Mouse (Mus musculus) frontal cortex, postnatal 36 days (tissue): ENCODE results near the gene Atp1a4.

Experiments
- DNase-seq, 2 experiments: peaks; one replicate each; pipeline ENCODE4 v3.0.0; 2022; ENCODE audit warnings: low spot score in 2 of 2

Atp1a4 gene

GRCm38 (mm10) chr1:172197851-172198250 is 60.4 kb downstream of the Atp1a4 start:
- no peak for DNase-seq

GRCm38 (mm10) chr1:172197146-172197545 is 61.1 kb downstream of the Atp1a4 start:
- DNase-seq = no peak

GRCm38 (mm10) chr1:172194435-172194834 is 63.8 kb downstream of the Atp1a4 start:
- DNase-seq = no peak

DNA sequence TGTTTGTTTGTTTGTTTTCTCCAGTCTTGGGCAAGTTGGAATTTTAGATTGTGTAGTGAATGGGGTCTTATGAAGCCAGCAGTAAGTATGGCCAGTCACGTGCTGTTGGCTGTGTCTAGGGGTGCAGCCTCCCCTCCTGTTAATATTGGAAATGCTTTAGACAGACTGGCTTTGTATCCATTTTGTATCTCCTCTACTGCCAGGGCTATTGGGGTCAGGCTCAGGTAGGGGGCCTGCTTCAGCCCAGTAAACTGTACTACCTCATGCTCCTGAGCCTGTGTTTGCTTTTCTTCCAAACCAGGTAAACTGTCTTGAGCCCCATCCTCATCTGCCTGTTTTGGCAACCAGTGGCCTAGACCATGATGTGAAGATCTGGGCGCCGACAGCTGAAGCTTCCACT is 66.0 kb downstream of the Atp1a4 start:
- no peak for DNase-seq

- DNase-seq = no peak
Measured at GRCm38 (mm10) chr1:172191578-172191977, 66.6 kb downstream of the Atp1a4 start.

DNA sequence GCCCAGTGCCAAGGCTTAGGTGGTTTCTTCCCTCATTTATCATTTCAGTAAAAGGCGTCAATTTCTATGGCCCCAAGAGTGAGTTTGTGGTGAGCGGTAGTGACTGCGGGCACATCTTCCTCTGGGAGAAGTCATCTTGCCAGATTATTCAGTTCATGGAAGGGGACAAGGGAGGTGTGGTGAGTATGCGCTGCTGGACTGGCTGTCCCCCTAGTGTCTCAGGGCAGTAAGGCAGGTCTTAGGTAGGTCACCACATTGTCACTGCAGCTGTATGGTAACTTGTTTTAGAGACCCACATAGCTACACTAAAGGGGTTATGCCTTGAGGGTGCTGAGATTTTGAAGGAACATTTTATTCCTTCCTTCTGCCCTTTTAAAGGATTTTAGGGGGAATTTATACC is 69.3 kb downstream of the Atp1a4 start:
- DNase-seq = no peak

DNA sequence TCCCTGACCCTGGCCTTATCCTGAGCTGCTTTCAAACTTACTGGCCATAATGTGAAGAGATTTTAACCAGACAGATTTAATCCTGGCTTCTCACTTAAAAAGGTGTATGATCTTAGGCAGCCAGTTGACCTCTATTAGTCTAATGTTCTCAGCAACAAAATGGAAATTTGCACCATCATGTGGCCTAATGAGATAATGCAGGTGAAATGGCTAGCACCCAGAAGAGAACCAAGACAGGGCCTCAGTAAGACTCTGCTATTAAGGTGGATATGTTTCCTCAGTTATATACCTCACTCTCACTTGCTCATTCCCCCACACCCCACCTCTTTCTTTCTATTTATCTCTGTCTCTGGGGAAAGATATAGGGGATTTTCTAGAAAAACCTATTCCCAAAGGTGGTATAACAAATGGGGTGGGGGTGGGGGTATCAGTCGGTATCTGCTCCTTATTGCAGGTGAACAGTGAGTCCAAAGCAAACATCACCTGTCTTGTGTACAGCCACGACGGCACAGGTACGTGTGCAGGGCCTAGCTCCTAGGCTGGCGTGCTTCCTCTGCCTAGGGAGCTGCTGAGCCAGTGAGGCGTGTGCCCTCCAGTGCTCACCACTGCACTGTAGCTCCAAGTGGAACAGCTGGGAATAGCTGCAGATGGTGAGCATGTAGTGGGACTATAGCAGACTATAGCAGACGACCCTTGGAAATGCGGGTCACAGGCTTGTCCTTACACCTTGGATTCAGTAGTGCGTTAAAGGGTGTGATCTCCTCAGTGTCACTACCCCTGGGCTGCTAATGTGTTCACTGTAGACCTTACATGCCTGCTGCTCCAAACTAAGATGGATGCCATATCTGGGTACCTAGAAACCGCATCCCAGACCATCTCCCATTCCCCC is 71.6 kb downstream of the Atp1a4 start:
- DNase-seq = no peak

DNA sequence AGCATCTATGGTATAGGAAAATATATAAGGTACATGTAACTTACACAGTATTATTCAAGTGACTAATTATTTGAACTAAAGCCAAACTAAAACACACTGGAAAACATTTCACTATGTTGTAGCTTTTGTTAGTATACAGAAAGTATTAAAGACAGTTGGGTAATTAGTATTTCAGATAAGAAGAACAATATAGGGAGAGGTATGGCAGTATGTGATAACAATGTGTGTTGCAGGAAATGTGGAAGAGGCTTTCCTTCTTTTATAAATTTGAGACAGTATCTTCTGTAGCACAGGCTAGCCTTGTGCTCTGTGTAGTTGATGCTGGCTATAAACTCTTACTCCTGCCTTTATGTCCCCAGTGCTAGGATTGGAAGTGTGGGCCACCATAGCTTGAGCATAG is 74.3 kb downstream of the Atp1a4 start:
- no peak for DNase-seq

DNA sequence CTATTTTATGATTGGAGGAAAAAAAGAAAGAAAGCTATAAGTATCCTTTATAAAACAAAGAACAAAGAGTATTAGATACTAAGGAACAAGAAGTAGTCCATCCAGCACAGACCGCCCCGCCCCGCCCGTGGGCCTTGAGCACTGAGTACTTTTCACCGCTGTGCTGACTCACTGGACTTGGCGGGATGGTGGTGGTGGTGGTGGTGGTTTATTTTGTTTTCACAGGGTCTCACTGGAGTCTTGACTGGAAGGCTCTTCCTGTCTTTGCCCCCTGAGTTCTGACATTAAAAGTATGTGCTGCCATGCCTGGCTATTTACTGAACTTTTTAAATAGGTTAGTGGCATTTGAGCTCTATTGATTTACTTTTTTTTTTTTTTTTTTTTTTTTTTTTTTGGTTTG is 75.2 kb downstream of the Atp1a4 start:
- DNase-seq = no peak

- no peak for DNase-seq
Measured at GRCm38 (mm10) chr1:172181777-172182176, 76.4 kb downstream of the Atp1a4 start.

DNA sequence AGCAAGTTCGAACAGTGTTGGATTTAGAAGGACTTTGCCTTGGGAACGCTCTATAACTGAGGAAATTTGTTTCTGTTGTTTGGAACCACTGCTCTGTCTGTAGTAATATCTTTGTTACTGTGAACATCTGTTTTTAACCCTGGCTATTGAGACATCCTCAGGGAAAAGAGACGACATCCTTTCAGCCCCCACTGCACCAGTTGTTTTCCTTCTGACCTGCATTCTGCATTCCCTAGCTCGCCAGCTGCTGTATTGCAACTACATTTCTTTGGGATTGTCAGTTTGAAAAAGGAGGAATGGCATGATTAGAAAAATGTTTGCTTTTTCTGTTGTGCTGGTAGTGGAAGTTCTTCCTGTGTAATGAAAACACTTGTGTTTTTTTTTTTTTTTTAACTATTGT is 77.3 kb downstream of the Atp1a4 start:
- DNase-seq = no peak

GRCm38 (mm10) chr1:172179102-172179501 is 79.1 kb downstream of the Atp1a4 start:
- no peak for DNase-seq

DNA sequence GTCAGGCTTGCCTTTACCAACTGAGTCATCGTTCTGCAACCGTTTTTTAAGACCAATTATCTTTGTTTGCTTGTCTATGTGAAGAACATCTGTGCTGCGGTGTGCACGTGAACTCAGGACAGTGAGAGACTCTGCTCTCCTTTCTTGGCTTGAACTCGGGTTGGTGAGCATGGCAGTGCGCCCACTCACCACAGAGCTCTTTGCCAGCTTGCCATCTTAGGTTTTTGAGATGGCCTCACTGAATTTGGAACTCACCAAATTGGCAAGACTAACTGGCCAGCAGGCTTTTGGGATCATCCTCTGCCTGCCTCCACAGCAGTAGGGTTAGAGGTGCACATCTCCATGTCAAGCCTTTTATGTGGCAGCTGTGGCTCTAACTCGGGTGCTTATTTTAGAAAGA is 80.4 kb downstream of the Atp1a4 start:
- no peak for DNase-seq
